Mouse (Mus musculus) heart, embryonic 16.5 days (tissue): ENCODE data around the gene Prpsap1. TPM values are rescaled to one million over a fixed set of nuclear protein-coding genes. Genes with fewer than 3 reads are reported as not detected.
A peak's percentile ranks its signal among the peaks of the same experiment; 100 is the strongest.

ENCODE experiments used
- ATAC-seq: fragments of 200-750 bp; cut with Nextera tagmentation; replicated peaks from 2 replicates; pipeline ENCODE4 v1.8.0; 2017; ENCODE audit warnings: moderate number of reproducible peaks; ENCODE audit not compliant: insufficient read depth, low FRiP score; ENCODE audit errors: extremely low read depth
- H3K27ac ChIP-seq: fragments of 300-500 bp; sonication (generic); 2 replicates; pipeline ENCODE4 v1.5.1; 2014; ENCODE audit warnings: mild to moderate bottlenecking, low read length, control low read depth, moderate library complexity
- H3K27me3 ChIP-seq: fragments of 300-500 bp; sonication (generic); 2 replicates; pipeline ENCODE4 v1.6.1; 2014; ENCODE audit warnings: low read length, mixed read lengths; ENCODE audit not compliant: control insufficient read depth, insufficient read depth
- H3K36me3 ChIP-seq: fragments of 300-500 bp; sonication (generic); 2 replicates; pipeline ENCODE4 v1.6.1; 2014; ENCODE audit not compliant: control insufficient read depth, insufficient read depth
- H3K4me1 ChIP-seq: fragments of 300-500 bp; sonication (generic); 2 replicates; pipeline ENCODE4 v1.6.1; 2014; ENCODE audit warnings: low read length, mixed read lengths; ENCODE audit not compliant: control insufficient read depth, insufficient read depth
- H3K4me2 ChIP-seq: fragments of 300-500 bp; sonication (generic); 2 replicates; pipeline ENCODE4 v1.6.1; 2014; ENCODE audit warnings: low read depth, mild to moderate bottlenecking, control low read depth, low read length
- H3K4me3 ChIP-seq: fragments of 300-500 bp; sonication (generic); 2 replicates; pipeline ENCODE4 v1.5.1; 2014; ENCODE audit warnings: mild to moderate bottlenecking, control low read depth, low read length
- H3K9ac ChIP-seq: fragments of 300-500 bp; sonication (generic); 2 replicates; pipeline ENCODE4 v1.6.1; 2014; ENCODE audit warnings: low read length, control low read depth
- H3K9me3 ChIP-seq: fragments of 300-500 bp; sonication (generic); replicated peaks from 2 replicates; pipeline ENCODE4 v1.6.1; 2016; ENCODE audit warnings: low read length; ENCODE audit not compliant: control insufficient read depth
- WGBS: fragments of 180-500 bp; shearing (Covaris S2); extraction: QIAGEN DNeasy Blood & Tissue Kit; methylation state at CpG from one replicate; pipeline ENCODE4 v1.1.7; 2014; 5-methylcytosine and 5-hydroxymethylcytosine counted together
- polyA plus RNA-seq: library from polyadenylated mRNA; unstranded; fragments of >200 nt; fragmentation: Nextera tagmentation; extraction: Ambion mirVana; gene quantifications from 2 replicates; pipeline ENCODE4 v1.2.1, GENCODE M21; 2015

The Prpsap1 gene
- polyA plus RNA-seq, result 98.6 and 99.1 TPM in 2 replicates

DNA sequence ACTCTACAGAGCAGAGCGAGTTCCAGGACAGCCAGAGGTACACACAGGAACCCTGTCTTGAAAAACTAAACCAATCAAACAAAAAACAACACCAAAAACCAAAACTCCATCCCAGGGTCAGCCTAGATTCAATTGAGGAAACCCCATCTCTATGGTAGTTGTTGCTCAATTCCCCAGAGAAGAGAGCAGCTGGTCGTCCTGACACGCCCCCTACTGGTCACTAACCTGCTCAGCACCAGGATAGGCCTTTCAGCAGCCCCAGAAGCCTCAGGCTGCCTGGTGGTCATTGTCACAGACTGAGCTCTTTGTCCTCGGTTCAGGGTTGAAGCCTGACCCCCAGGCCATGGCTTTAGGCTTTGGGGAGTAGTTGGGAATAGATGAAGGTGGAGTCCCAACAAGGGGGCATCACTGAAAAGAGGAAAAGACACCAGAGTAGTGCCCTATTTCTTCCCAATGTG, at the start of gene Prpsap1:
Prpsap1 (minus strand) TSS at position 408 of the 458 bp plus-strand sequence.
- Histone ChIP-seq H3K4me1 (peaks cover 10% of the 10 kb centered on the region), H3K27me3 (no peaks in the 10 kb centered on the region), H3K4me3 (no peak within 1 kb of the TSS), H3K9ac (no peak within 1 kb of the TSS), H3K9me3 (peaks cover 5% of the 10 kb centered on the region; the same call in 1 of the 2 replicates), H3K36me3 (no peaks in the 10 kb centered on the region), H3K27ac (peak within 1 kb of the TSS; percentile 63), H3K4me2 (no peak within 1 kb of the TSS)
- ATAC-seq, result no peak
- 28% methylated on average over 4 of the region's 4 CpGs for WGBS

DNA sequence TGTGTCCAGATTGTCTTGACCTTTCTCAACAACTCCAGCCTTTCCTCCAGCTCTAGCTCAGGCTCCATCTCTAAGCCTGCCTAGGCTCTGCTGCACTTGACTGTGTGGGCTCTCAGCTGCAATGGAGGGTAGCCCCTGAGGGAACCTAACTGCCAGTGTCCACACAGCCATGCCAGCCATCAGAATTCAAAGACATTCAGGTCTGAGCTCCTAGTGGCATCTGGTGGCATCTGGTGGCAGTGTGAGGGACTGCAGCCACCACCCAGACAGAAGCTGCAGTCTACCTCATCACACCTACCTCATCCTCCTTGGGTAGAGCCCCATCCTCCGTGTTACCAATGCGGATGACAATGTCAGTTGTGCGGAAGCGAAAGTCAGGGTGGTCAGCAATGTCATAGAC, 49.1 kb upstream of the Prpsap1 start:
- no peak for ATAC-seq

DNA sequence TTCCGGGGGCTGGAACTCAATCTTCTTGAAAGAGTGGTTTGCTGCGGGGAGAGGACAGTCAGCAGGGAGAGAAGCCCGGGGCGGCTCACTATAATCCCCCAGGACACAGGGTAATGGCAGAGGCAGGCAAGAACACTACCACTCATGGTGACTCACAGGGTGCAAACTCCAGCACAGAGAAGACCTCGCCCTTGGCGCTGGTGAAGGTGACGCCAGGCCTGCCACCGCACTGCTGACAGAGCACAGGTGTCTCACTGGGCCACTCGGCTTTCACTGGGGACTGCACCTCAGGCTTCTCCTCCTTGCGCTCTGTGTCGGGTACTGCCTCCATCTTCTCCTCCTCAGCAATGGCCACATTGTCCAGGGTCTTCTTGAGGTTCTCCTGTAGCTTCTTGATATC, 47.2 kb upstream of the Prpsap1 start:
- H3K4me2 ChIP-seq, result no peak overlapping the region
- no peak overlapping the region for H3K27ac ChIP-seq
- H3K4me1 ChIP-seq, result peaks cover 4% of the 10 kb centered on the region
- peaks cover 45% of the 10 kb centered on the region for H3K36me3 ChIP-seq
- no peaks in the 10 kb centered on the region for H3K27me3 ChIP-seq
- no peaks in the 10 kb centered on the region for H3K9me3 ChIP-seq
- WGBS, result 89% methylated on average over 11 of the region's 11 CpGs
- H3K9ac ChIP-seq, result no peak overlapping the region
- ATAC-seq, result no peak
- no peak overlapping the region for H3K4me3 ChIP-seq

More for the DNA sequence above, 49.1 kb upstream of the Prpsap1 start:
- Histone ChIP-seq H3K9me3 (no peaks in the 10 kb centered on the region), H3K4me1 (no peaks in the 10 kb centered on the region), H3K27ac (no peak overlapping the region), H3K36me3 (peaks cover 52% of the 10 kb centered on the region), H3K4me2 (no peak overlapping the region), H3K27me3 (no peaks in the 10 kb centered on the region), H3K4me3 (no peak overlapping the region), H3K9ac (no peak overlapping the region)
- 89% methylated on average over 4 of the region's 4 CpGs for WGBS

DNA sequence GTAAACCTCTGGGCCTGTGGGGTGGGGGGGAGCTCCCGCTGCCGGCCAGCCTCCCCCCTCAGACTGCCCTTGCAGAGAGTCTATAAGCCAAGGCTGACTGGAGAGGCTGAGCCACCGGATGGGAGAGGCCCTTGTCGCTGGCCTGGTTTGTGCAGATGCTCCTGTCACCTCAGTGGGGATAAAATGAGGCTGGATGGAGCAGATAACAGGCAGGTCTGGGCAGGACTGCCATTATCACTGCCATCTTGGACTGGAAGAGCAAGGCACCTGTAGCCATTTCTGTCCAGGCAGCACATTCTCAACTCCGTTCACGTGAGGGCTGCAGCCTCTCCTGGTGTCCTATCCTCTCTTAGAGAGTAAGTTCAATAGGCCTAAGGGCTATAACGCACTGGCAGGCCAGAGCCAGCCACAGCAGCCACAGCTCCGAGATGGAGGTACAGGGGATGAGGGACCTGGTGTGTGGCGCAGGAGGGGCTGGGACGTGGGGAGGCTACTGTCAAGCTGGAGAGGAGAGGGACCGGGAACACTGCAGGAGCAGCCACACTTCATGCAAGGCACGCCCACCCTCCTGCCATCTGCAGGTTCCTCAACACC, 44.2 kb upstream of the Prpsap1 start:
- Histone ChIP-seq H3K9me3 (no peaks in the 10 kb centered on the region), H3K27me3 (peaks cover 8% of the 10 kb centered on the region), H3K9ac (no peak overlapping the region), H3K4me2 (no peak overlapping the region), H3K4me1 (peaks cover 11% of the 10 kb centered on the region), H3K4me3 (no peak overlapping the region), H3K36me3 (peaks cover 24% of the 10 kb centered on the region), H3K27ac (no peak overlapping the region)
- ATAC-seq, result no peak
- 81% methylated on average over 12 of the region's 12 CpGs for WGBS

DNA sequence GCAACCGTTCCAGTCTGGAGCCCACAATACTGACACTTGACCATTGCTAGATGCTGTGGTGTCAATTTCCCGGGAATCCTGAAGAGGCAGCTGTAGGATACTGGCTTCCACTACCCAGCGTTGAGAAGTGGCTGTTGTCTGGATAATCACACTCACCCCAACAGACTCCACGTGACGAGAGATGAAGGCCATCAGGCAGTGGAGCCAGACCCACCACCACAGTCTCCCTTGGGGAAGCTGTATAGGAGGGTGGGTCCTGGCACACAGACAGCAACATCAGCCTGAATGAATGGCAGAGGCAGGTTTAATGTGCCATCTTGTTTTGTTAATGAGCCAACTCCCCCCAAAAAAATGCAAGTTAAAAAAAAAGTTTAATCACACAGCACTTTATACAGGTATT, 43.4 kb upstream of the Prpsap1 start:
- 50% methylated on average over 5 of the region's 5 CpGs for WGBS
- H3K9me3 ChIP-seq, result no peaks in the 10 kb centered on the region
- H3K4me1 ChIP-seq, result peaks cover 11% of the 10 kb centered on the region
- peaks cover 14% of the 10 kb centered on the region for H3K27me3 ChIP-seq
- no peak overlapping the region for H3K4me3 ChIP-seq
- no peak for ATAC-seq
- H3K4me2 ChIP-seq, result no peak overlapping the region
- no peak overlapping the region for H3K9ac ChIP-seq
- H3K36me3 ChIP-seq, result peaks cover 19% of the 10 kb centered on the region
- no peak overlapping the region for H3K27ac ChIP-seq

DNA sequence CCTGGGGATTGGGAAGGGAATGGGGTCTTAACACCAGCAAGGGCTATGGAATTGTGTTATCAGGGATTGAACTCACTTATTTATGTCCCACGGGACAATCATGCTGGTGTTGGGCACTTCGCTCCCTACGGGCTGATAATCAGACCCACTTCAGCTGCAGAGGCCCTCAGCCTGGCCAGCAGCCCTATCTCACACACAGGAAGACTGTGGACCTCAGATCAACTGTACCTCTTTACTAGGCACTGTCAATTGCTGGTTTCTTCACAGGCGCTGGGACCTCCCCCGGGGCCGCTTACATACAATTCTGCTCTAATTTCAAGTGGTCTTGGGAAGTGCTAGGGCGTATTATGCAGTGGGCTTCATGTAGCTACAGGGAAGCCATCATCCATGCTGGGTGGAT, 42.7 kb upstream of the Prpsap1 start:
- no peak overlapping the region for H3K4me2 ChIP-seq
- no peak overlapping the region for H3K9ac ChIP-seq
- WGBS, result 67% methylated on average over 7 of the region's 7 CpGs
- ATAC-seq, result no peak
- H3K27ac ChIP-seq, result no peak overlapping the region
- peaks cover 13% of the 10 kb centered on the region for H3K4me1 ChIP-seq
- H3K27me3 ChIP-seq, result peaks cover 16% of the 10 kb centered on the region
- H3K36me3 ChIP-seq, result peaks cover 15% of the 10 kb centered on the region
- H3K9me3 ChIP-seq, result no peaks in the 10 kb centered on the region
- H3K4me3 ChIP-seq, result no peak overlapping the region

DNA sequence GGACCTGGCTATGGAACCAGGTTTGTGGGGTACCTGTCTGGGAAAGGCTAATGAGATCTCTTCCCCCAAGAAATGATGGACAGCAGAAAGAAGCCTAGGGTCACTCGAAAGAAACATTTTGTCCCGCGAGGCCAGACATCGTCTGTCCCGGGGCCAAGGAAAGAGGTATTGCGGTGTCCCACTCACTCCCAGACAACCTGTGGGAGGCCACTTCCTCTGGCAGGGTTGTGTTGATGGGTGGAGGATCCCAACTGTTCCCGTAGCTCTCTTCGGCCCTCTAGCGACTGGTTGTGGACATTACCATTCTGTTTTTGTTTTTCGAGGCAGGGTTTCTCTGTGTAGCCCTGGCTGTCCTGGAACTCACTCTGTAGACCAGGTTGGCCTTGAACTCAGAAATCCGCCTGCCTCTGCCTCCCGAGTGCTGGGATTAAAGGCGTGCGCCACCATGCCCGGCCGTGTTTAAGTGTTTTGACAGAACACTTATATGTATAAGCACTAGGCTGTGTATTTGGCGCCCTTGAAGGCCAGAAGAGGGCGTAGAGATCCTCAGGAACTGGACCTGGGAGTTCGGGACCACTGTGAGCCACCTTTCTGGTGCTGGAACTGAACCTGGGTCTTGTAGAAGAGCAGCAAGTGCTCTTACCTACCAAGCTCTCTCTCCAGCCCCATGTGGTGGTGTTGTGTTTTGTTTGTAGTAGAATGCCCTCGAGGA, 40.3 kb upstream of the Prpsap1 start:
- WGBS, result 17% methylated on average over 20 of the region's 20 CpGs
- Histone ChIP-seq H3K9ac (peak overlapping the region; percentile 54; the same call in 1 of the 2 replicates), H3K9me3 (no peaks in the 10 kb centered on the region), H3K27ac (no peak overlapping the region), H3K36me3 (peaks cover 5% of the 10 kb centered on the region), H3K4me3 (peak overlapping the region; percentile 59), H3K27me3 (peaks cover 31% of the 10 kb centered on the region), H3K4me1 (peaks cover 19% of the 10 kb centered on the region), H3K4me2 (peak overlapping the region; percentile 98)
- ATAC-seq, result peak; percentile 56; the same call in 1 of the 2 replicates

DNA sequence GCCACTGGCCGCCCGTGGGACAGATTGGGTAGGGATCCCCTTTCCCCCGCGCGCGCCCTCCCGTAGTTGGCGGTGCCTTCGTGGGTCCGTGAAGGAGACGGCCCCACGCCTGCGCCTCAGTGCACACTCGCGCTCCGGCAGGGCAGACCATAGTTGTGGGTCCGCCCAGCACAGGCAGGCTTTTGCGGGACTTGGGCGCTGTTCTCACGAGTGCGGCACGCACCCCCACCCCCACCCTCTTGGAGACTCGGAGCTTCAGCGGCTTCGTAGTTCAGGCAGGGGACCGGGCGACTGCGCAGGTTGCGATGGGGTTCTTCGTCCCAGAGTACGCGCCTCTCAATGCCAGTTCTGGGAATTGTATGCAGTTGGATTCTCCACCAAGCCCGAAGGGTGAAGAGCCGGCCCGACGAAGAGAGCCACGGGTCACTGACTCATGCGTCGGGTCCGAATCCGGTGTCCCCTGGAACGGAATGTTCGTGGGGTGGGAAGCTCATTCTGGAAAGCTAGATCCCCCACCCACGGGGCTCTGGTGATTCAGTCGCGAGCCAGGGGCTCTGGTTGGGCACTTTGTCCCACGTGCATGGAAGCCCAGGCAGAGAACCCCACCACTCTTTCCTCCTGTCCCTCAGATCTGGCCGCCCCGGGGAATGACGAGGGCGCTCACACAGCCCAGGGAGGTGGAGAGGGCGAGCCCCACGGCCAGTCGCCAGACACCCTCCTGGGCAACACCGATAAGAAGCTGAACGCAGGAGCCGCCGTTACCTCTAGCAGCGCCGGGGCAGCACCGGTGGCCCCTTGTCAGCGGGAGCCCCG, 39.5 kb upstream of the Prpsap1 start:
- Histone ChIP-seq H3K4me2 (peak overlapping the region; percentile 98), H3K4me1 (peaks cover 19% of the 10 kb centered on the region), H3K4me3 (peak overlapping the region; percentile 59), H3K27ac (0 out of 2 replicates have a peak overlapping the region, but pooled peaks have one; percentile 16), H3K36me3 (peaks cover under 1% of the 10 kb centered on the region; the same call in 1 of the 2 replicates), H3K9ac (peak overlapping the region; percentile 54), H3K9me3 (no peaks in the 10 kb centered on the region), H3K27me3 (peaks cover 31% of the 10 kb centered on the region)
- under 1% methylated on average over 63 of the region's 63 CpGs for WGBS
- 0 out of 2 replicates have a peak, but pooled peaks have one; percentile 15 for ATAC-seq
